Mouse (Mus musculus): ENCODE data around the gene Timm8a2.

GRCm38 (mm10) chr14:122019389-122019788 lies 15.1 kb upstream of the Timm8a2 start:
- TF ChIP-seq TAL1 (conservative IDR thresholded peaks at IDR 0.05; ENCODE audit: low read depth, low read length), result no peak
- TF ChIP-seq CTCF (IDR thresholded peaks at IDR 0.05; ENCODE audit: low read depth, low read length), result no peak
- no peak for TF ChIP-seq GATA1 (IDR thresholded peaks at IDR 0.05; ENCODE audit: borderline replicate concordance, low read length)
- TF ChIP-seq POLR2AphosphoS5 (IDR thresholded peaks at IDR 0.05; ENCODE audit: insufficient replicate concordance, low read depth, low read length), result no peak
- no peak for TF ChIP-seq GATA2 (IDR thresholded peaks at IDR 0.05; ENCODE audit: borderline replicate concordance, low read depth, low read length)

Data from G1E (cell line).